Mouse (Mus musculus) colon, adult 2 months (tissue): Measurements from ENCODE around the gene Gm13212. TPM values are rescaled to one million over a fixed set of nuclear protein-coding genes. Genes with fewer than 3 reads are reported as not detected.

Experiments
- polyA plus RNA-seq: library from polyadenylated mRNA; depleted of rRNA; stranded (reverse); fragments of >200 nt; gene quantifications from 2 replicates; pipeline ENCODE4 v1.2.3, GENCODE M21; 2012; rRNA removed

Gene Gm13212
- polyA plus RNA-seq = 0.07 TPM in 1 of 2 replicates, not detected in the other

DNA sequence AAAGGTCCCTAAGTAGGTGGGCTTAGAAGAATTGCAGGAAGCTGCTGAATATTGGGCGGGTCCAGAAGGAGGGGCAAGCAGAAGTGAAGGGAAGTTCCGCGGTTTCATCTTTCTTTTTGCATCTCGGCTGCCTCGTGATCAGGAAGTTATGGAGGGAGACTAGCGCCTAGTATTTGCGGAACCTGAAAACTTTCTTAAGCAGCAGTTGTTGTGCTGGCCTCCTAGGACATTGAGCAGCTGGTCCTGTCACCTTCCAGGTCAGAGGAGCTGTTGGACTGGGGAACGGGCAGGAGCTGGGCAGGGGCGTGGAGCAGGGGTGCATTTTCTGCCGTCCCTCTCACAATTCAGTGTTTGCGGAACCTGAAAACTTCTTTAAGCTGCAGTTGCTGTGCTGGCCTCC lies at the start of gene Gm13212:
Gm13212 (plus strand) TSS at position 89 of the 400 bp plus-strand sequence.

GRCm38 (mm10) chr4:145670385-145670784 lies 85.4 kb downstream of the Gm13212 start, which contains the start of gene Zfp980:
Gene Zfp980 (plus strand): TSS chr4:145670685.

Other genes starting within 250 kb of the Gm13212 start
- gene Zfp990, start 74.4 kb upstream of the Gm13212 start, polyA plus RNA-seq = 0.07 TPM in 1 of 2 replicates, not detected in the other
- gene Zfp980, start 85.5 kb downstream of the Gm13212 start, polyA plus RNA-seq = not detected in 2 replicates